Mouse (Mus musculus): ENCODE results near the gene Naa50.

Gene Naa50

DNA sequence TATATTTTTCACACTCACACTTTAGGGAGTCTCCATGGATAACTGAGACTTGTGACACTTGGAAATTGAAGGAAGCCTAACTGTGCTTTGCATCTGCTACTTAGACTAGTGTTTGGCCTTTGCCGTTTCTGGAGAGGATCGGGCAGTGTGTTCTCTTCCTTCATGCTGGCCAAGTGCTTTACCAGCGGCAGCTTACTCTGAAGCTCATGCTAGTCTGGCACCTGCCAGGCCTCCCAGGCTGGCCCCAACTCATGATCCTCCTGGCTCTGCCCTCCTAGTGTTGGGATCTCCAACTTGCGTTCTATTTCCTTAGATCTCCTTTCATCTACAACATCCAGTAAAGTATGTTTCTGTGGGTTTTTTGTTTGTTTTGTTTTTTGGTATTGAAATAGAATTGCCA lies 60.5 kb downstream of the Naa50 start:
- no peak for DNase-seq (ENCODE audit: low read depth, low spot score)

DNA sequence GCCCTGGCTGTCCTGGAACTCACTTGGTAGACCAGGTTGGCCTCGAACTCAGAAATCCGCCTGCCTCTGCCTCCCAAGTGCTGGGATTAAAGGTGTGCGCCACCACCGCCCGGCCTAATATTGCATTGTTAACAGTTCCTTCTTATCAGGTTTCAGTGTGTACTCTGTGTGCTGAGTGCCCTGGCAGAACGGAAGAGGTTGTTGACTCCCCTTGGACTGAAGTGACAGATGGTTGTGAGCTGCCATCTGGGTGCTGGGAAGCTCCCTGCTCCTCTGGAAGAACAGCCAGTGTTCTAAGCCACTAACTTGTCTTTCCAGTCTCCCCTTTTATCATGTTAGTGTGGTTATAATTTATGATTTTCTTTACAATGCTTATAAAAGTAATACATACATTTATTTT lies 64.7 kb downstream of the Naa50 start:
- DNase-seq (ENCODE audit: low read depth, low spot score) = no peak

DNA sequence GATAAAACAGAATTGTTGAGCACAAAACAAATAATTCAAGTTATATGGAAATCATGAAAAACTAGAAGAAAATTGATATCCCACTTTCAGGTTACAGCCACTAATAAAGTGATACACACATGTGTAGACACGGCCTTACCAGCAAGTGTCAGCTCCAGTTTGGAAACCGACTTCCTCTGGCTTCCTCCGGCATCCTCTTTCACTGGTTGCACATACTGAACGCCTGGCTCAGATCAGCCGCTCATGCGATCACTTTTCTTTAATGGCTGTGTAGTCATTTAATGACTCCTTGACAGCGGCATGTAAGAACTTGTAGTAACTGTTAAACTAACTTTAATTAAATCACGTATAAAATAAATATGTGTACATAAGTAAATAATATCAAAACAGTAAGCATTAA lies 66.3 kb downstream of the Naa50 start:
- DNase-seq (ENCODE audit: low read depth, low spot score) = no peak

DNA sequence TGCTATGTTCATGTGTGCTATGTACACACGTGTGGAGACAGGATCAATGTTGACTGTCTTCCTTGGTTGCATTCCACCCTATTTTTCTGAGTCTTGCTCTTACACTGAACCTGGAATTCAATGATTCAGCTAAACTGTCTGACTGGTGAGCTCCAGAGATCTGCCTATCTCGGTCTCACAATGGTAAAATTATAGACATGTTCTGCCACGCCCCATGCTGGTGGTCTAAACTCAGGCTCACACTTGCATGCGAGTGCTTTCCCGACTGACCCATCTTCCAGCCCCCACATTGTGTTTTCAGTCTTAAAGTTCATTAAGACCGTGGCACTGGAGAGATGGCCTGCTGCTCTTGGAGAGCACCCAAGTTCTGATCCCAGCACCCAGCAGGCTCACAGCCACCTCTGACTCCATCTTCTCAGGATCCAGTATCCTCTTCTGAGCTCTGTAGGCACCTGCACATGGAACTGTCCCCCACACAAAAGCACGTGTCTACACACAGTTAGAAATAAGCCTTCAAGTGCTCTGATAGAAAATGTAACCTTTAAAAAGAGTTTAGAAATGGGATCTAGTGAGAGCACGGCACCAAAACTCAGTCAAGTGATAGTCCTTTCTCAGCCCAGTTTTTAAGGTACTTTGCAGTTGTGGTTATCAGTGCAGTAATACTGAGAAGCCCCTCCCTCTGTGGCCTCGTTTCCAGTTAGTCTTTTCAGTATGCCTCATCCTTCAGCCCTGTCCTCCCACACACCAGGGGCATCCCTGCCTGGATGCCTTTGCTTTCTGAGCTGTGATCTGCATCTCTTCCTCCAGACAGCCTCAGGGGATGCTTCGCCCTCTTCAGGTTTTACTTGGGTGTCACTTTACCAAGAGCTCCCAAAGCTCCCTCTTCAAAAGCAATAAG lies 70.8 kb downstream of the Naa50 start:
- DNase-seq (ENCODE audit: low read depth, low spot score) = no peak

- DNase-seq (ENCODE audit: low read depth, low spot score) = no peak
Measured at GRCm38 (mm10) chr16:44211054-44211414, 71.4 kb downstream of the Naa50 start.

DNA sequence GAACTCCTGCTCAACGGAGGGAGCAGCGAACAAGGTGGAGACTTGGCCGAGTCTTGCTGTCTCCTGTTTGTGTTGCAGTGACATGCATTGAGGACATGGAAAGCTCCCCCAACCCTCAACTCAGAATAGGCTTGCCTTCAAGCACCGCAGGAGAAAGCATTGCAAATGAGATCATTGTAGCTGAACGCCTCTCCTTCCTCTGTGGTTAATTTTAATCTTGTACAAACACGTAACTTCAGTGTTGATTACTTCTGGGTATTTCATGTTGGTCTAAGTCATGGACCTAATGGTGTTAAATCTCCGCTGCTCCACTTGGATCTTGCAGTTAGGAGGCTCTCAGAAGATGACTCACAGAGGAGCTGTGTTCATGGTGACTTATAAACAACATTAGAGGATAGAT lies 73.1 kb downstream of the Naa50 start:
- DNase-seq (ENCODE audit: low read depth, low spot score) = no peak
